Mouse (Mus musculus) midbrain, postnatal 0 days (tissue): ENCODE results near the gene Cbx1. TPM values are rescaled to one million over a fixed set of nuclear protein-coding genes. Genes with fewer than 3 reads are reported as not detected.

Experiments used
- ATAC-seq: fragments of 200-750 bp; cut with Nextera tagmentation; 2 replicates; pipeline ENCODE4 v1.8.0; 2017; ENCODE audit warnings: moderate number of reproducible peaks, mild to moderate bottlenecking, moderate TSS enrichment, moderate library complexity; ENCODE audit not compliant: low FRiP score
- DNase-seq: peaks from one replicate; pipeline ENCODE4 v3.0.0-alpha.2; 2015; ENCODE audit warnings: low spot score
- H3K27ac ChIP-seq: fragments of 300-500 bp; sonication (generic); 2 replicates; pipeline ENCODE4 v1.5.1; 2014; ENCODE audit warnings: low read depth, mild to moderate bottlenecking, low read length, mixed read lengths
- H3K27me3 ChIP-seq: fragments of 300-500 bp; sonication (generic); 2 replicates; pipeline ENCODE4 v1.6.1; 2014; ENCODE audit warnings: low read length, control low read depth, mixed read lengths; ENCODE audit not compliant: insufficient read depth
- H3K36me3 ChIP-seq: fragments of 300-500 bp; sonication (generic); 2 replicates; pipeline ENCODE4 v1.6.1; 2014; ENCODE audit warnings: low read length, control low read depth, mixed read lengths; ENCODE audit not compliant: insufficient read depth
- H3K4me1 ChIP-seq: fragments of 300-500 bp; sonication (generic); 2 replicates; pipeline ENCODE4 v1.6.1; 2014; ENCODE audit warnings: mild to moderate bottlenecking, control low read depth, antibody characterized with exemption, low read length, mixed read lengths; ENCODE audit not compliant: insufficient read depth
- H3K4me2 ChIP-seq: fragments of 300-500 bp; sonication (generic); 2 replicates; pipeline ENCODE4 v1.6.1; 2014; ENCODE audit warnings: low read depth, mild to moderate bottlenecking, low read length, mixed read lengths; ENCODE audit not compliant: poor library complexity, severe bottlenecking
- H3K4me3 ChIP-seq: fragments of 300-500 bp; sonication (generic); 2 replicates; pipeline ENCODE4 v1.5.1; 2014; ENCODE audit warnings: low read depth, mild to moderate bottlenecking, low read length, moderate library complexity
- H3K9ac ChIP-seq: fragments of 300-500 bp; sonication (generic); replicated peaks from 2 replicates; pipeline ENCODE4 v1.6.1; 2014; ENCODE audit warnings: mild to moderate bottlenecking, low read length, moderate library complexity, mixed read lengths; ENCODE audit not compliant: poor library complexity, severe bottlenecking
- H3K9me3 ChIP-seq: fragments of 300-500 bp; sonication (generic); 2 replicates; pipeline ENCODE4 v1.6.1; 2016; ENCODE audit warnings: low read length, control low read depth
- CTCF ChIP-seq: IDR thresholded peaks from 2 replicates; pipeline ENCODE4 v1.5.1; 2016; ENCODE audit warnings: antibody characterized with exemption, mild to moderate bottlenecking
- WGBS: fragments of 180-500 bp; shearing (Covaris S2); extraction: QIAGEN DNeasy Blood & Tissue Kit; methylation state at CpG from one replicate; pipeline ENCODE4 v1.1.7; 2014; 5-methylcytosine and 5-hydroxymethylcytosine counted together
- polyA plus RNA-seq: library from polyadenylated mRNA; unstranded; fragments of >200 nt; fragmentation: Nextera tagmentation; extraction: Ambion mirVana; gene quantifications from 2 replicates; pipeline ENCODE4 v1.2.1, GENCODE M21; 2015
- total RNA-seq: library from RNA; depleted of rRNA; stranded (reverse); fragments of >200 nt; gene quantifications from 2 replicates; pipeline ENCODE4 v1.2.3, GENCODE M21; 2014

The Cbx1 gene
- total and polyA plus RNA-seq, 2 experiments from 2014 or later: 29.0 to 53.2 TPM

DNA sequence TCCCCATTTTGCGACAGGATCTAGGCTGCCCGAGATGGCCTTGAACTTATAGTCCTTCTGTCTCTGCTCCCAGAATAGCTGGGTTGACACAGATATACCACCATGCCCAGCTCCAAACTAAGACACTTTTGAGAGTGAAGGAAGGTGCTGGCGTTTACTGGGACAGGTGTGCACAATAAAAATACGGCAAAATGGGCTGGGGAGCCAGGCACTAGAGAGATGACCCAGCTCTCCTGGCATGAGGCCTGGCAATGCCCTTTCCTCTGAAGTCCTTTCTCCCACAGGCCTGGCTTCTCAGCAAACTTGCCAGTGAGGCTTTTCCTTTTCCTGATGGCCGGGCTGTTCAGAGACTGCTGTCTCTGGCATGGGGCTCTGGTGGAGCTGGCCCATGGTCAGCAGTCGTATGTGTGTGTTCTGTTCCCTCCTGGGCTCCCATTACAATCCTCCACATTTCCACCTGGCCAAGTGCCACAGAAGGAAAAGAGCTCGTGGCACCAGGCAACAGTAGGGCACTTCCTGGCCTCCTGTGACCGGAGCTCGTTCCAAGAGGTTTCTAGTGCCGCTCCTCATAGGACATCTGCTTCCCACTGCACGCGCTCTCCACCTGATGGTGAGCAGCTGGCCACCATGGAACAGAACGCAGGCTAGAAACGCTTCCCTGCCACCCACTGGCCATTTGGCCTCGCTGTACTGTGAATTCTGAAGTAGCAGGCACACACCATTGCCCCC is 26.0 kb upstream of the Cbx1 start:
- peak; percentile 41 for TF ChIP-seq CTCF
- Histone ChIP-seq H3K27me3 (no peaks in the 10 kb centered on the region), H3K4me3 (no peak overlapping the region), H3K27ac (no peak overlapping the region), H3K4me1 (peaks cover 3% of the 10 kb centered on the region; the same call in 1 of the 2 replicates), H3K9ac (no peak overlapping the region), H3K4me2 (no peak overlapping the region), H3K36me3 (0 out of 2 replicates have a peak, but pooled peaks cover under 1% of the 10 kb centered on the region), H3K9me3 (no peaks in the 10 kb centered on the region)
- WGBS: 65% methylated on average over 15 of the region's 15 CpGs
- ATAC-seq (no peak; the same call in 1 of the 2 replicates), DNase-seq (peak; percentile 86)

- no peak for ATAC-seq
- Histone ChIP-seq H3K27me3 (no peaks in the 10 kb centered on the region), H3K4me1 (peaks cover 3% of the 10 kb centered on the region; the same call in 1 of the 2 replicates), H3K27ac (no peak overlapping the region), H3K9ac (no peak overlapping the region), H3K9me3 (no peaks in the 10 kb centered on the region), H3K4me2 (peak overlapping the region; percentile 18; the same call in 1 of the 2 replicates), H3K36me3 (peaks cover 16% of the 10 kb centered on the region), H3K4me3 (no peak overlapping the region)
- WGBS: 29% methylated on average over 13 of the region's 13 CpGs
- peak; percentile 61 for DNase-seq
- TF ChIP-seq CTCF: no peak
Observed at GRCm38 (mm10) chr11:96764511-96765350, 24.2 kb upstream of the Cbx1 start.

GRCm38 (mm10) chr11:96765645-96766044 is 23.3 kb upstream of the Cbx1 start:
- H3K27ac ChIP-seq: no peak overlapping the region
- WGBS: 81% methylated on average over 7 of the region's 7 CpGs

DNA sequence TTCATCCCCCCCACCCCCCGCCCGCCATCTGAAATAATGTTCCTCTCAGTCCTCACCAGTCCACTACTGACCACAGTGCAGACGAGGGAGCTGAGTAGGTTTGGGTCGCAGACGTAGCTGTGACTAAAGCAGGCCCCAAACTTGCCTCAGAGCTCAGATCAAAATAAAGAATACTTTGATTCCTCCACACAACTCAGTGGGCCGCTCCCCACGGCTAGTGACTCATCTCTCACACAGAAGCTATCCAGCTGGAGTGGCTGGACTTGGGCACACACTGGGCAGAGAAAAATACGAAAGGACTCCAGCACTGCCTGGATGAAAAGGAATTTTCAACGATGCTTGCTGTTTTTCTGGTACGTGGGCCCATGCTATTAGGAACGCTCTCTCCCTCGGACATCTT is 22.4 kb upstream of the Cbx1 start:
- DNase-seq: no peak
- Histone ChIP-seq H3K9me3 (no peaks in the 10 kb centered on the region), H3K27ac (peak overlapping the region; percentile 8; the same call in 1 of the 2 replicates), H3K27me3 (no peaks in the 10 kb centered on the region), H3K9ac (no peak overlapping the region), H3K4me3 (no peak overlapping the region), H3K4me1 (peaks cover 3% of the 10 kb centered on the region; the same call in 1 of the 2 replicates), H3K36me3 (peaks cover 35% of the 10 kb centered on the region), H3K4me2 (no peak overlapping the region)
- WGBS: 59% methylated on average over 12 of the region's 12 CpGs
- no peak for TF ChIP-seq CTCF
- ATAC-seq: no peak

More at GRCm38 (mm10) chr11:96765645-96766044, 23.3 kb upstream of the Cbx1 start:
- TF ChIP-seq CTCF: no peak
- ATAC-seq (no peak), DNase-seq (no peak)
- peaks cover 3% of the 10 kb centered on the region; the same call in 1 of the 2 replicates for H3K4me1 ChIP-seq
- H3K9ac ChIP-seq: no peak overlapping the region
- H3K4me2 ChIP-seq: no peak overlapping the region
- no peaks in the 10 kb centered on the region for H3K27me3 ChIP-seq
- peaks cover 26% of the 10 kb centered on the region for H3K36me3 ChIP-seq
- H3K9me3 ChIP-seq: no peaks in the 10 kb centered on the region
- no peak overlapping the region for H3K4me3 ChIP-seq

GRCm38 (mm10) chr11:96767096-96767495 is 21.8 kb upstream of the Cbx1 start:
- DNase-seq (peak; percentile 79), ATAC-seq (peak; percentile 52; the same call in 1 of the 2 replicates)
- WGBS: 19% methylated on average over 7 of the region's 7 CpGs

More at GRCm38 (mm10) chr11:96767096-96767495, 21.8 kb upstream of the Cbx1 start:
- Histone ChIP-seq H3K4me1 (peaks cover 3% of the 10 kb centered on the region; the same call in 1 of the 2 replicates), H3K36me3 (peaks cover 40% of the 10 kb centered on the region), H3K27ac (0 out of 2 replicates have a peak overlapping the region, but pooled peaks have one; percentile 8), H3K9ac (no peak overlapping the region), H3K4me3 (no peak overlapping the region), H3K27me3 (no peaks in the 10 kb centered on the region), H3K4me2 (no peak overlapping the region), H3K9me3 (no peaks in the 10 kb centered on the region)
- no peak for TF ChIP-seq CTCF
